Mouse (Mus musculus): ENCODE data around the gene Cd44. TPM values are rescaled to one million over a fixed set of nuclear protein-coding genes. Genes with fewer than 3 reads are reported as not detected.

Cd44 gene
- polyA plus RNA-seq (2014; fragmentation: Illumina TruSeq; extraction: RNeasy Lipid Tissue Mini Kit (QIAGEN cat#74804); ENCODE audit: low read depth, low replicate concordance) = 9.6 TPM

GRCm38 (mm10) chr2:102900875-102901827, at the start of gene Cd44:
Cd44 (minus strand) TSS chr2:102901665.

Other genes starting within 250 kb of the Cd44 start
- gene Slc1a2, start 243.0 kb downstream of the Cd44 start, polyA plus RNA-seq (2014; fragmentation: Illumina TruSeq; extraction: RNeasy Lipid Tissue Mini Kit (QIAGEN cat#74804); ENCODE audit: low read depth, low replicate concordance) = 0.55 TPM
- 28.4 TPM for gene Pdhx, start 171.8 kb upstream of the Cd44 start, polyA plus RNA-seq (2014; fragmentation: Illumina TruSeq; extraction: RNeasy Lipid Tissue Mini Kit (QIAGEN cat#74804); ENCODE audit: low read depth, low replicate concordance)
- 45.9 TPM for gene Apip, start 172.0 kb upstream of the Cd44 start, polyA plus RNA-seq (2014; fragmentation: Illumina TruSeq; extraction: RNeasy Lipid Tissue Mini Kit (QIAGEN cat#74804); ENCODE audit: low read depth, low replicate concordance)